In genomic region chr4:70534891-70535269, GRCm38 (mm10) we compare ENCODE assay signal across 8 mouse cellular contexts. TPM values are rescaled to one million over a fixed set of nuclear protein-coding genes. Genes with fewer than 3 reads are reported as not detected.
DNase-seq lines count a peak whose midpoint lies in the region; ATAC-seq and TF ChIP-seq lines count a peak whose summit lies in the region.

Megf9 (minus strand) TSS chr4:70534995.

- no peak for TF ChIP-seq CTCF in midbrain, postnatal 0 days (IDR thresholded peaks at IDR 0.05)

- peak; percentile 99 for ATAC-seq in heart, embryonic 11.5 days (replicated peaks; ENCODE audit: insufficient number of reproducible peaks, low FRiP score, low TSS enrichment)
- ATAC-seq in kidney, embryonic 15.5 days (replicated peaks; ENCODE audit: low FRiP score) = peak; percentile 98
- ATAC-seq in limb, embryonic 15.5 days (ENCODE audit: insufficient number of reproducible peaks, low FRiP score, low TSS enrichment, low read depth) = peak; percentile 99
- peak; percentile 99 for ATAC-seq in midbrain, postnatal 0 days (ENCODE audit: low FRiP score)

- peaks cover 39% of the 10 kb centered on the region for H3K4me1 ChIP-seq in erythroblast, embryonic 14.5 days (ENCODE audit: control insufficient read depth)
- peaks cover 6% of the 10 kb centered on the region; the same call in 1 of the 2 replicates for H3K4me1 ChIP-seq in heart, embryonic 11.5 days (ENCODE audit: control insufficient read depth, insufficient read depth, low read length)
- H3K4me1 ChIP-seq in kidney, embryonic 15.5 days = peaks cover 30% of the 10 kb centered on the region
- peaks cover 21% of the 10 kb centered on the region for H3K4me1 ChIP-seq in limb, embryonic 15.5 days
- H3K4me1 ChIP-seq in midbrain, postnatal 0 days (ENCODE audit: insufficient read depth, low read length) = peaks cover 13% of the 10 kb centered on the region; the same call in 1 of the 2 replicates

- H3K9ac ChIP-seq in heart, embryonic 11.5 days (ENCODE audit: low read depth, low read length) = peak within 1 kb of the TSS; percentile 86
- H3K9ac ChIP-seq in kidney, embryonic 15.5 days = peak within 1 kb of the TSS; percentile 87
- H3K9ac ChIP-seq in limb, embryonic 15.5 days = peak within 1 kb of the TSS; percentile 98
- H3K9ac ChIP-seq in midbrain, postnatal 0 days (replicated peaks; ENCODE audit: low read length, poor library complexity, severe bottlenecking) = peak within 1 kb of the TSS; percentile 98

- peak within 1 kb of the TSS; percentile 83 for H3K27ac ChIP-seq in heart, embryonic 11.5 days (ENCODE audit: low read depth, low read length)
- peak within 1 kb of the TSS; percentile 95 for H3K27ac ChIP-seq in kidney, embryonic 15.5 days
- peak within 1 kb of the TSS; percentile 95 for H3K27ac ChIP-seq in limb, embryonic 15.5 days
- peak within 1 kb of the TSS; percentile 99 for H3K27ac ChIP-seq in midbrain, postnatal 0 days (ENCODE audit: low read depth, low read length)

- no peaks in the 10 kb centered on the region for H3K36me3 ChIP-seq in erythroblast, embryonic 14.5 days (ENCODE audit: control insufficient read depth)
- H3K36me3 ChIP-seq in heart, embryonic 11.5 days (ENCODE audit: control insufficient read depth, insufficient read depth, low read length) = no peaks in the 10 kb centered on the region
- H3K36me3 ChIP-seq in kidney, embryonic 15.5 days = no peaks in the 10 kb centered on the region
- no peaks in the 10 kb centered on the region for H3K36me3 ChIP-seq in limb, embryonic 15.5 days
- H3K36me3 ChIP-seq in midbrain, postnatal 0 days (ENCODE audit: insufficient read depth, low read length) = no peaks in the 10 kb centered on the region

- H3K9me3 ChIP-seq in erythroblast, embryonic 14.5 days (ENCODE audit: control insufficient read depth, low read length) = no peaks in the 10 kb centered on the region
- H3K9me3 ChIP-seq in heart, embryonic 11.5 days (replicated peaks; ENCODE audit: control insufficient read depth, low read length) = no peaks in the 10 kb centered on the region
- H3K9me3 ChIP-seq in kidney, embryonic 15.5 days (replicated peaks) = no peaks in the 10 kb centered on the region
- H3K9me3 ChIP-seq in limb, embryonic 15.5 days = no peaks in the 10 kb centered on the region
- no peaks in the 10 kb centered on the region for H3K9me3 ChIP-seq in midbrain, postnatal 0 days (ENCODE audit: low read length)

- peaks cover 6% of the 10 kb centered on the region for H3K27me3 ChIP-seq in erythroblast, embryonic 14.5 days (ENCODE audit: control insufficient read depth)
- no peaks in the 10 kb centered on the region for H3K27me3 ChIP-seq in heart, embryonic 11.5 days (ENCODE audit: control insufficient read depth, insufficient read depth, low read length)
- H3K27me3 ChIP-seq in kidney, embryonic 15.5 days = no peaks in the 10 kb centered on the region
- no peaks in the 10 kb centered on the region for H3K27me3 ChIP-seq in limb, embryonic 15.5 days
- no peaks in the 10 kb centered on the region for H3K27me3 ChIP-seq in midbrain, postnatal 0 days (ENCODE audit: insufficient read depth, low read length)

- H3K4me3 ChIP-seq in erythroblast, embryonic 14.5 days (replicated peaks) = peak within 1 kb of the TSS; percentile 93
- H3K4me3 ChIP-seq in heart, embryonic 11.5 days (ENCODE audit: low read depth, low read length) = peak within 1 kb of the TSS; percentile 87
- H3K4me3 ChIP-seq in kidney, embryonic 15.5 days (replicated peaks) = peak within 1 kb of the TSS; percentile 93
- H3K4me3 ChIP-seq in limb, embryonic 15.5 days = peak within 1 kb of the TSS; percentile 94
- H3K4me3 ChIP-seq in midbrain, postnatal 0 days (ENCODE audit: low read depth, low read length) = peak within 1 kb of the TSS; percentile 93

- peak within 1 kb of the TSS; percentile 88 for H3K4me2 ChIP-seq in heart, embryonic 11.5 days
- H3K4me2 ChIP-seq in kidney, embryonic 15.5 days = peak within 1 kb of the TSS; percentile 90
- peak within 1 kb of the TSS; percentile 90 for H3K4me2 ChIP-seq in limb, embryonic 15.5 days
- H3K4me2 ChIP-seq in midbrain, postnatal 0 days (ENCODE audit: low read depth, low read length, poor library complexity, severe bottlenecking) = peak within 1 kb of the TSS; percentile 73

- DNase-seq in CD4-positive helper T cell, adult 2 months (ENCODE audit: low read depth, low spot score) = peak; percentile 98
- DNase-seq in brain, embryonic 18.5 days (ENCODE audit: low read depth, low spot score) = peak; percentile 98
- DNase-seq in midbrain, postnatal 0 days (ENCODE audit: low spot score) = peak; percentile 99
- peak; percentile 94 to 98 for DNase-seq in spleen, postnatal 10 days (ENCODE audit: low spot score in 2 of 2)

- 1% methylated on average over 39 of the region's 46 CpGs for WGBS in heart, embryonic 11.5 days (ENCODE audit: insufficient replicate concordance)
- 0% methylated on average over 46 of the region's 46 CpGs for WGBS in kidney, embryonic 15.5 days
- 0% methylated on average over 46 of the region's 46 CpGs for WGBS in limb, embryonic 15.5 days
- under 1% methylated on average over 40 of the region's 46 CpGs for WGBS in midbrain, postnatal 0 days

RNA-seq across cellular contexts. Expression of gene Megf9, which starts in this region (rescaled TPM):
- 0.28 and 0.99 TPM in 2 replicates for polyA plus RNA-seq in erythroblast, embryonic 14.5 days (2012)
- 5.9 and 6.8 TPM in 2 replicates for polyA plus RNA-seq in heart, embryonic 11.5 days (2014; fragmentation: Nextera tagmentation; extraction: Ambion mirVana)
- polyA plus RNA-seq in kidney, embryonic 15.5 days (2015; fragmentation: Nextera tagmentation; extraction: Ambion mirVana) = 12.8 and 13.6 TPM in 2 replicates
- 11.9 and 12.9 TPM in 2 replicates for polyA plus RNA-seq in limb, embryonic 15.5 days (2015; fragmentation: Nextera tagmentation; extraction: Ambion mirVana)
- total RNA-seq in midbrain, postnatal 0 days (2014; rRNA removed) = 66.3 and 84.6 TPM in 2 replicates
- polyA plus RNA-seq in midbrain, postnatal 0 days (2015; fragmentation: Nextera tagmentation; extraction: Ambion mirVana) = 26.0 and 30.1 TPM in 2 replicates

Comparison
In these comparisons a context has a peak if more than half of its experiments do, and no peak if none do; other contexts are left out.
1. Peak in every context shown above with its lines: DNase-seq, ATAC-seq, H3K4me3 ChIP-seq and H3K27ac ChIP-seq.